Mouse (Mus musculus) layer of hippocampus, postnatal 10 days (tissue): ENCODE data around the gene Cdc7. TPM values are rescaled to one million over a fixed set of nuclear protein-coding genes. Genes with fewer than 3 reads are reported as not detected.

Experiments used
- DNase-seq, 2 experiments: peaks; one replicate each; pipeline ENCODE4 v3.0.0; 2021; ENCODE audit warnings: low spot score in 2 of 2
- total RNA-seq, 2 experiments: library from RNA; stranded (reverse); gene quantifications; 2 replicates each; pipeline ENCODE4 v1.2.3; 2021

The Cdc7 gene
- total RNA-seq, 2 experiments from 2014 or later, result 17.1 to 17.5 TPM

DNA sequence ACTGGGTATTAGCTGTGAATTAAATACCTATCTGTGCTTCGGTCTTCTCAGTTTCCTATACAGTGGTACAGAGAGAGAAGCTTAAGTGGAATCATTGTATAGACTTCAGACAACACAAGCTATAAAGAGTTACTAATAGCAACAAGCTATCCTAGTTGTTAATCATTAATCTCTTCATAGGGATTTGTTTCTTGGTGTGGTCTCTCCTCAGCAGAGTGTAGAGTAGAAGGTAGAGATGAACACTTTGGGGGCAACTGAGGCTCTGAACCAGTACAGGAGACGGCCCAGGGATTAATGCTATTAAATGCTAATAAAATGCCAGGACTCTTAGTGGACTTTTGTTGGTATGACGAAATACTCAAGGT, 57.9 kb downstream of the Cdc7 start:
- DNase-seq, result no peak

DNA sequence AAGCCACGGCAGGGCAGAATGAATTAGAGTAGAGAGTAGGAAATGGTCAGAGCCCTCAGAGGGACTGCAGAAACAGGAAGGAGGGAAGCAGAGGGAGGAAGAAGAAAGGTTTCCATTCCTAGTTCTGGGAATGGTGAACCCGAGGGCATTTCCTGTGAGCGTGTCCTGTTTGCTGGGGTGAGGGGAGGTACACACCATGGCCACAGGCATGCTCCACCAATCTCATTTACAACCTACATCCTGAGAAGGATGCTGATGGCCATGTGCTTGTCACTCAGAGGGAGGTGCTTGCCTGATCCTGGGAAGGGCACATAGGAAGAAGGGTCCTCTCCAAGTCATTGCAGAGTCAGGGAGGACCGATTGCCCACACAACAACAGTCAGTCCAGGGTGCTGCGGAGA, 59.8 kb downstream of the Cdc7 start:
- no peak for DNase-seq

- no peak for DNase-seq
These were observed 61.2 kb downstream of the Cdc7 start for GRCm38 (mm10) chr5:107025371-107025770.

GRCm38 (mm10) chr5:107025809-107026208, 61.7 kb downstream of the Cdc7 start:
- DNase-seq, result no peak

DNA sequence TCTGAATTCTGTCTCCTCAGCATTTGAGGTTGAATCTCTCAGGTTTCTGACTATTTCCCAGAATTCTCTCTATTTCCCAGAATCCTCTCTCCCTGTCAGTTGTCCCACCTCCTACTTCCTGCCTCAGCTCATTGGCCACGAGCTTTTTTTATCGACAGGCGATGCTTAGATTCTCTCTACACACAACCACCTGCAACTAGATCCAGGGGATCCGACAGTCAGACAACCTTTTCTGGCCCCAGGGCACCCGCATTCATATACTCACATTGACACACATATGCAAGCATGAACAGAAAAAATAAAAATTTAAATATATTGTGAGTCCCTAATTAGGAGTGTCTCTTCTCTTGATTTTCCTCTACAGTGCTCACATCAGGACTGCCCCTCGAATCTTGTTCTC, 63.5 kb downstream of the Cdc7 start:
- DNase-seq, result no peak

- DNase-seq, result no peak
These were observed 64.4 kb downstream of the Cdc7 start for GRCm38 (mm10) chr5:107028557-107028956.

- DNase-seq, result no peak
These were observed 65.7 kb downstream of the Cdc7 start for GRCm38 (mm10) chr5:107029801-107030200.

- DNase-seq, result no peak
These were observed 66.7 kb downstream of the Cdc7 start for GRCm38 (mm10) chr5:107030821-107031220.

Other genes with a start within 250 kb of the Cdc7 start
- 1 to 10 TPM; 2.9 to 3.4 TPM for gene Hfm1, start 38.0 kb upstream of the Cdc7 start, total RNA-seq